Mouse (Mus musculus) cerebellum, postnatal 25 days (tissue): ENCODE measurements around the gene Fam117a.
A peak's percentile ranks its signal among the peaks of the same experiment; 100 is the strongest.

Experiments
- DNase-seq, 2 experiments: peaks; one replicate each; pipeline ENCODE4 v3.0.0; 2021; ENCODE audit warnings: mixed read lengths in 2 of 2

The Fam117a gene

DNA sequence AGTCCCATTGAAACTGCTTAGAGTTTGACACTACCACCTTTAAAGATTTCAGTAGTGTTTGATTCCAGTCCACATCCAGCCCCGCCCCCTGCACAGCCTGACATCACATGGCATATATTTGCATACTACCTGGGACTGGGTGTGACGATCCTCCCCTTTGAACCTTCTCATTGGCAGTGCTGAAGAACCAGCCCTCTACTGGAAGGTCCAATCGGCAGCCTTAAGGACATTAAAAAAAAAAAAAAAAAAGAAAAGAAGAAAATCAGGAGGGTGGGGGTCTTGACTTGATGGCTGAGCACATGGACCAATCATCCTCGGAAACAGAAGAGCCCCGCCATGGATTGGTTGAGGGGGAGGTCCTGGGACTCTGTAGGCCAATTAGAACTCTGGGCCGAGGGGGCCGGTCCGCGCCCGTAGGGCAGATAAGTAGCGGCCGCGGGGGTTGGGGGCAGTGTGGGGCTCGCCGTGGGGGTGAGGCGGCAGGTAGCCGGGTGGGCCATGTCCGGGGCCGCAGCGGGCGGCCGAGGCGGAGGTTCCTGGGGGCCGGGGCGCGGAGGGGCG is at the start of gene Fam117a:
Gene Fam117a (plus strand): TSS at position 451 of the 561 bp plus-strand sequence.
- peak; percentile 42 to 67 for DNase-seq

DNA sequence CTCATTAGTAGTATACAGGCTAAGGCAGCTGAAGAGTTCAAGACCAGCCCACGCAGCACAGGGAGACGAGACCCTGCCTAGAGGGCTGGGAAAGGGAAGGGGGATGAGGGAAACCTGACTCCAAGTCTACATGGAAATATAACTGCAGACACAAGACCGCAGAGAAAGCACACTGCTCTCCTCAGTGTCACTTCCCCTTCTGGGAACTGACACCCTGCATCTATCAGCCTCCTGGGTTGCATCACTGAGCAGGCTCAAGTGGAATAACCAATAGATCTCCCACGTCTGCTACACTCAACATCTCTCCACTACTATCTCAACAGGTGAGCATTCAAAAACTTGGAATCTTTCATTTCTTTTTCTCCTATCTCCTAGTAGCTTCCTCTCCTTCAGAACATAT is 44.8 kb upstream of the Fam117a start:
- no peak for DNase-seq

DNA sequence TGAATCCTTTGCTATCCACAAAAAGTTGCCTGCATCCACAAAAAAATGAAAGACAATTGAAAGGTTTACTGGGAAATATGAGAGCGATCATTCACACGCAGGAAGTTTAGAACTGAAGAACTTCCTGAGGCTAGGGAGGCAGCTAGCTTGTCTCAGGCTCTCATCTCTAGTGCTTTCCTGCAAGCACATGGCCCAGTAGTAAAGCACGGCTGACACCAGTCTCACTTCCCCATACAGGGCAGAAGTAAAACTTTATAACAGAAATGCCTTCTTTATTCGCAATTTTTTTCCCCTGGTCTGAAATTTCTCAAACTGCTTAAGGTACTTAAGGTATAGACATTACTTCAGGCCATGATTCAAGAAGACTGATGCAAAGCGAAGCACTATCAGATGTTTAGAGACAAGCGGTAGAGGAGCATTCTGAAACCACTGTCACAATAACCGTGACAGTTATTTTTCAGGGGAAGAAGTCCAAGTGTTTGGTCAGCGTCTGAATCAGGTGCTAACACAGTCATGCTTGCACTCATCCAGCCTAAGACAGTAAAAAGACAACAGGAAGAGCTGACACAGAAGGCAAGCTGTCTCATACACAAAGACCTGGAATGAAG is 43.7 kb upstream of the Fam117a start:
- DNase-seq = no peak

DNA sequence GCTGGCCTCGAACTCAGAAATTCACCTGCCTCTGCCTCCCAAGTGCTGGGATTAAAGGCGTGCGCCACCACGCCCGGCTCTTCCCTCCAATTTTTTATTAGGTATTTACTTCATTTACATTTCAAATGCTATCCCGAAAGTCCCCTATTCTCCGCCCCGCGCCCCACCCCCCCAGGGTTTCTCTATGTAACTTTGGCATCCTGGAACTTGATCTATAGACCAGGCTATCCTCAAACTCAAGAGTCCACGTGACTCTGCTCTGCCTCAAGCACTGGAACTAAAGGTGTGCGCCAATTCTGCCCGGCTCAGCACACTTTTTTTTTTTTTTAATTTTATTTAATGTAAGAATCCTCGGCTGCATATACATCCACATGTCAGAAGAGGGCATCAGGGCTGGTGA is 41.1 kb upstream of the Fam117a start:
- no peak for DNase-seq

DNA sequence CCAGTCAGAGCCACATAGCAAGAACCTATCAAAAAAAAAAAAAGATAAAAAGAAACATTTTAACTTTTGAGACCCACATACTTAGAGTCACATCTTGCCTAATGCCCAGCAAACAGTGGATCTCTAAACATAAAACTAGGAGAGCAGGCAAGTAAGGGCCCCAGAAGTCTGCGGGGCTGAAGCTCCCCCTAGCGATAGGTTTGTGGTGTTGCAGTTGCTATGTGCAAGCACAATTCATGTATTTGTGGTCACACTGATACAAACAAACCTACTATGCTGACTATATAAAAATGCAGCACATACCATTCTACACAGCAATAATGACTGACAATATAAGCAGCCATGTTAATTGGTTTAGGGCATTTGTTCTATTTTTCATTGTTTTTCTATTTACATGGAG is 38.7 kb upstream of the Fam117a start:
- peak in 1 of 2 experiments; percentile 30 for DNase-seq

DNA sequence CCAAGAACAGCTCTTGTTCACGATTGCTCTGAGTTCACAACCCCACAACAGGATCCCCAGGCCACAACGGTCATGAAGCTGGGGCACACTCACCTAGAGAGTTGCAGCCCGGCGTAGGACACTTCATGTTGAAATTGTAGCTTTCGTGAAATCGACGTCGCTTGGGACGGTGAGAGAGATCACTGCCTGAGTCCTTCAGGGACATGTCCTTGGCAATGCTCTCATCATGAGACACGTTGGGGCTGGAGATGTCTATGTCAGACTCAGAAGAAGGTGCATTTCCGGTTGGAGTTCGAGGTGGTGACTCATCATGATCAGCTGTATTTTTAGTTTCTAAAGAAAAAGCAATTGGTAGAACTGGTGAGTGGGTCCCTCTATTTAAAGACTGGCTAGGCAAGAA is 36.9 kb upstream of the Fam117a start:
- no peak for DNase-seq

DNA sequence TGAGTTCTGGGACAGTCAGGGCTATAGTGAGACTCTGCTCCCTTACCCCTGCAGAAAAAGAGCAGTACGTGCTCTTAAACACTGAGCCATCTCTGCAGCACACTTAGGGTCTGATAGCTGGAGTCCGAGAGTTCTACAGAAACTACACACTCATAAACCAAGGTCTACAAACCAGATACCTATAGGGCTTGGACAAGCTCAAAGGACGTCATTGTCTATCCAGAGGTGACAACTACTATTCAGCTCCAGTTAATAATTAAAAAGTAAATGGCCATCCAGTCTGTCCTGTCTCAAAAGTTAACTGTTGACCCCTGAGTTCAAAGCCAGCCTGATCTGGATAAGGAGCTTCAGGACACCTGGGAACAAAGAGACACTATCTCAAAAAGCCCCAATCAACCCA is 35.0 kb upstream of the Fam117a start:
- no peak for DNase-seq

DNA sequence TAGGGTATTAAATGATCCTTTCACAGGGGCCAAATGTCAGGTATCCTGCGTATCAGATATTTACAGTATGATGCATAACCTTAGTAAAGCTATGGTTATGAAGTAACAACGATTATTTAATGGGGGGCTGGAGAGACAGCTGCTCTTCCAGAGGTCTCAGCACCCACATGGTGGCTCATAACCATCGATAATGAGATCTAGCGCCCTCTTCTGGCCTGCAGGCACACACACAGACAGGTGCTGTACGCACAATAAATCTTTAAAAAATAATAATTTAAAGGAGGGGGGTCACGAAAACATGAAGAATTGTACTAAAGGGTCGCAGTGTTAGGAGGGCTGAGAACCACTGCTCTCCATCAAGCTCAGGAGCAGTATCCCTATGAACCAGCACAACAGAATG is 31.2 kb upstream of the Fam117a start:
- DNase-seq = no peak

DNA sequence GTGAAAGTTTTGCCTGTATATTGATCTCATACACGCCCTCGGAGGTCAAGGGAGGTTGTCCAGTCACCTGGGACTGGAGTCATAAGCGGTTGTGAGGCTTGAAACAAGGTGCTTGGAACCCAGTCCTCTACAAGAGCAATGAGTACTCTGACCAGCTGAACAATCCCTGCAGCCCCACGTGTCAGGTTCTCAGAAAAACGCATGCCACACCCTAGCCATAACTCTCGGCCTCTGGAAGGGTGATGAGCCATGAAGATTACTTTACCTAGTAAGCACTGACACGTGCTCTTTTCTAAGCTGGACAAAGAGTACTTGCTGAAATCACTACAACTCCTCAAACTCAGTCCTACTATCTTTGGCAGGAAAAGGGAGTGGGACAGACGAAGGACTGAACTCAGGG is 29.3 kb upstream of the Fam117a start:
- no peak for DNase-seq

DNA sequence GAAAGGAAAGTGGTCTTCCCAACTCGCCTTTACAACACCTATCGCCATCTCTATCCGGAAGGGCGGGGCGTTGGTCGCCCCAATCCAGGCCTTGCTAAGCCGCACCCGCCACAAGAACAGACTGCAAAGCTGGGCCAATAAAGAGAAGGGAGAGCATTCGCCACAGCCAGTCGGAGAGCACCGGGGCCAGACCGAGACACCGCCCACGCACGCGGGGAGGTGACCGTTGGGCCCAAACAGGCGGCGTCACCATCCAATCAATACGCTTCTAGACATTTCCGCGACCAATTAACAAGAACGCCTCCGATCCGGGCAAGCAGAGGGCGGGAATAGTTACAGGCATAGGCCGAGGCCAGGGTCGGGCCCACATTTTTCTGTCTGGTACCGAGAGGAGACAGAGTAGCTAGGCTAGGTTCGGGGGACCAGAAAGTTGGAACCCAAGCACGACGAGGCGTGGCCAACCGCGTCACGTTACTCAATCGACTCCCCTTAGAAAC is 27.3 kb upstream of the Fam117a start:
- peak; percentile 95 to 97 for DNase-seq

DNA sequence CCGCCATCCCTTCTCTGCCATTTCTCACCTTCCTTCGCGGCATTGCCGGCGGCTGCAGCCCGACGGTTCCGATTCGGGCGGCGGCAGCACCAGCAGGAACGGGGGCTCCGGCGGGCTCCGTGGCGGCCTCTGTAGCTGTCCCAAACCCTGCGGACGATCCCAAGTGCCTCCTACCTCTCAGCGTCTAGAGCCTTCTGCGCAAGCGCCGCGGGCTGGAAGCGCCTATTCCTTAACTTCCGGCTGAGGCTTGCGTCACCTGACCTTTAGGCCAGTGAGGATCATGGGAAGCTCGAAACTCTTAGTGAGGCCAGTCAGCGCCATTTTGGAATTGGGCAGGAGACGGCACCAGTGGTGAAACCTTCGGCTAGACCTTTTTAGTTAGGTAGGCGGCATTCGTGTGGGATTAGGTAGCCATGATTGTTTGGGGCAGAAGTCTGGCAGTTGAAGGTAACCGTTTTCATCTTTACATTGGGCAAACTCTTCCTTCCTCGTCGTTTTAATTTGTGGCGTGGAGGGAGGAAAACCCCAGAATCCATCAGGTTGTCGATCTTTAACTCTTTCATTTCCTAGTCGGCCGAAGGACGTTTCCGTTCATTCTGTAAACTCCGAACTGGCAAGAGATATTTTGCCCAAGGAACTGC is 26.7 kb upstream of the Fam117a start, which contains the start of gene Kat7:
Gene Kat7 (minus strand): TSS at position 240 of the 641 bp plus-strand sequence.
- DNase-seq = peak; percentile 96 to 97

DNA sequence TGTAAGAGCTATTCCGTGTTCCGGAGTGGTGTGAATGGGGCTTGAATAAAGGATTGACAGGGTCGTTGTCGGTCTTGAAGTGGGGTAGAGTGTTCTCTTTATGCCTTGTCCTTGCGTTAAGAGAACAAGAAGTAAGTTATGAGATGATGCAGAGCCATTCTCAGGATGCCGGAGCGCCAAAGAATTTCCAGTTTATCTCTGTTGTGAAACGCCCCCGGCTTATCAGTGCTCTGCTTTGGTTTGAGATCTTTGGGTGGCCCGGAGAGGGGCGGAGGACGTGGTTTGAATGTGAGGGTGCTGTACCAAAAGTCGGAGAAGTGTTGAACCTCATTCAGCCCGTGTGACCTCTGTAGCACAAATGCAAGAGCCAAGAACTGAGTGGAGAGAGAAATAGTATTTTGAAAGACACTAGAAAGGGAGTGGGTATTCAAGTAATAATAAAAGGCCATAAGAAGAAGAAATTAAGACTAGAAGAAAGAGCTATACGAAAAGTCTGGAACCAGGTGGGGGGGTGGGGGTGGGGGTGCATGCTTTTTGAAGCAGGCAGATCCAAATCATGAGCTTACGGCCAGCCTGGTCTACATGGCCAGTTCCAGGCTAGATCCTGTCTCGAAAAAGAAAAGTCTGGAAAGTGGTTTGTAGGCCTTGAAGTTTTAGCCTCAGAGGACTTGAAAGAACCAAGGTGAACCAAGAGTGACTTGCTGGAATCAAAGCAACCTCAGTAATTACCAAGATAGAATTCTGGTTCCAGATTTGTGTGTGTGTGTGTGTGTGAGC is 26.0 kb upstream of the Fam117a start:
- DNase-seq = peak in 1 of 2 experiments; percentile 38

DNA sequence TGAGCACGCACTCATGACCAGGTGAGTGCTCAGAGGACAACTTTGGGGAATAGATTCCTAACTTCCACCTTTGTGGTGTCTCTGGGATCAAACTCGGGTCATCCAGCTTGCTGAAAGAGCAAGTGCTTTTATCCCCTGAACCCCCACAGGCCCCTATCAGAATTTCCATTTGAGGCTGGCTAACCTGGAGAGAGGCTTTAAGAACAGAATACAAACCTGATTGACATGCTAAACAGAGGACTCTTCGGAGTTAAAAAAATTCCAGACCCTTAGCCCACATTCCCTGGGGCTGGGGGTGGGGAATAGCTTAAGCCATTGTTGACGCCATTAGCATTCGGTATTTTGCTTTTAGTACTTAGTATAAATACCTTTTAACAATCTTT is 25.4 kb upstream of the Fam117a start:
- no peak for DNase-seq

DNA sequence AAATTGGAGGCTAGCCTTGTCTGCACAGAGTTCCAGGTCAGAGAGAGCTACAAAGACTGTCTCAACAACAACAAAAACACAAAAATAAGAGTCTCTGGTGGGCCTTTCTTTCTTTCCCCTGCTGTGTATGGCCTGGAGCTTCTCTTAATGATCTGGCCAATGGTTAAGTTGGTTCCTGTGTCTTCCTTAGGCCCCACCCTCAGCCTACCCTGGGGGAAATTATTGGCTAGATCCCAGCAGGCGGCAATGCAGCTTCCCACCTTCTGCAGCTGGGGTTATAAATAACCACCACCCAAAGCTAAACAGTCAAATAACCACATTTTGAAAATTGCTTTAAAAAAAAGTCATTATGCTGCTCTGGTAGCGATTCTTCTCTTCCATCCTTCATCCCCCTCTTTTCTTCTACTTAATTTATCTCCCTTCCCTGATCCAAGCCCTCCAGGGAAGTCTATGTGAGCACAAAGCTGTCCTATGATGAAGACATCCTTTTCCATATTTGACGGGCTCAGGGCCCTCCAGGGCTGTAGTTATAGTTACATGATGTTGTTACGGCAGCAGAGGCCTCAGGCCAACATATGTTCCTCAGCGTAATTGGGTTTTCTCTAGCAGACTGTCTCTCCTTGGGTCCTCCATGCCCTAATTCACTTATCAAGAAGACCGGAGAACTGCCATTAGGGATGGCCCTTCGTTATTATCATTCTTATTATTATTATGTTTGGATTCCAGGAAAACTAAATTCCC is 21.4 kb upstream of the Fam117a start:
- DNase-seq = no peak

DNA sequence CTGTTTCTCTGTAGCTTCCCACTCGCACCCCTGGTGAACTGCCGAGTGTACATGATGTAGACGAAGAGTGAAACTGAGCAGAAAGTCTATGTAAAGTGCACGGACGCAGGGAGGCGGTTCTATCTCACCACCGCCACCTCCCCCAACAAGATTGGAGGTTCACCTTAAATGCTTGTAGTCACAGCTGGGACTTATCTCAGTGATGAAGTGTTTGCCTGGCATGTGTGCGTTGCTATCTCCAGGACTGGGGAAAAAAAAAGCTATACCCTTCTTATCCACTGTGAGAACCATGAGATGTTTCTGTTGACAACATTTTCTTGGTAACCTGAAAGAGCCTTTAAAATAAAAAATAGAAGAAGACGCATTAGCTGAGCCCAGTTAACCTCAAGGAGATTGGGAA is 18.7 kb upstream of the Fam117a start:
- no peak for DNase-seq

DNA sequence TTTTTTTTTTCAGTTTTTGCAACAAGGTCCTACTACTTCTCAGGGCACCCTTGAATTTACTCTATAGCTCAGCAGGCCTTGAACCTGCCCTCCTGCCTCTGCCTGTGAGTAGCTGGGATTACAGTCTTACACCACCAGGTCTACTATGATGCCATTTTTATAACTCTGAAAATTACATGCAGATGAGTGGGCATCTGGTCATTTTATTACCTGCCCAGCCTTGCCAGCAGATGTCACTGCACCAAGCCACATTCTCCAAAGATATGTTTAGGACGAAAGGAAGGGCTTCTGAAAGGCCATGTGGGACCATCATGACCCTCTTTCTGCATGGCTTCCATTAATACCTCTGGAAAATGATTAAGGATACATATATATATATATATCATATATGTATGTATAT is 17.3 kb upstream of the Fam117a start:
- no peak for DNase-seq

DNA sequence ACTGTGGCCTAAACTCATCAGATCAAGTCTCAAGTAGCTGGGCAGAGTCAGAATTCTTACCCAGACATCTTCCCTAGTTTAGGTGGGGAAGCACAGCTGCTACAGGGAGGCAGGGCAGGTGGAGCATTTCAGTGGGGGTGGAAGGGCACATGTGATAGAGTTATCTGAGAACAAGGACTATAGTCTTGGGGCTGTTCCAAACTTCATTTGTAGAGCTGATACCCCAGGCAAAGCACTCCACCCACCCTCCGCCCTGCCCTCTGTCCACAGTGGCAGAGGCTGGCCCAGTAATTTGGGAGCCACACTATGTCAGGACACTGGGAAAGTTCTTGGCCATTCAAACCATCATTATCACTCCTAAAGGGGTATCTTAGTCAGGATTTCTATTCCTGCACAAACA is 16.8 kb upstream of the Fam117a start:
- DNase-seq = no peak

DNA sequence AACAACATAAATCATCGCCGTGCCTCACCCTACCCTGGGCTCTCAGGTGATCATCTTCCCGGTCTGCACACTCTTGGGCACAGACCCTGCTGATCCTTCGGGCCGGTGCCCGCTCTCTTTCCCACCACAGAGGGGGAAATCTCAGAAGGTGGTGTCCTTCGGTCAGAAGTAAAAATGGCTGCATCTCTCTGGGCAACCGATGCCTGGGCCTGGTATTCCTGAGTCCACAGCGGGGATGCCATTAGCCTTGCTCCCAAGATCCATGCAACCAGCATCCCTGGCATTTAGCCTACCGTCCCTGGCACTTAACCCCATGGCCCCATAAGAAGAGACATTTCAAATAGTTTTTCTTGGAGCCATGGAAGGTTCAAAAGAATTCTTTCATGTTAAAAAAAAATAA is 12.6 kb upstream of the Fam117a start:
- DNase-seq = no peak

DNA sequence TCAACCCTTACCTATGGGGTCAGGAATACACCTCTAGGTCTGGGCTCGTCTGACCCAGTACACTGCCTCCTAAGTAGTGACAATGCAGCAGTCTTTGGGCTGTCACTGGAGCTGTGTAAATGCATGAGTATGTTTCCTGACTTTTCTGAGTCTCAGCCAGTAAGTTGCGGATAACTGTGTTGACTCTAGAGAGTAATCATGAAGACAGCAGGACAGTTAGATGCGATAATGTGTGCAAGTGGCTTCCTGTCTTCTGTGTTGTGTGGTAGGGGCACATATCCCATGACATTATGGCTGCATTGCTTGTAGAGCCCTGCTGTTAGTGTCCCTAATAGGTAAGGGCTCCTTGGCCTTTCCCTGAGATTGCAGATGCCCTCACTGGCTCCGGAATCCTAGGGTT is 11.0 kb upstream of the Fam117a start:
- DNase-seq = no peak

DNA sequence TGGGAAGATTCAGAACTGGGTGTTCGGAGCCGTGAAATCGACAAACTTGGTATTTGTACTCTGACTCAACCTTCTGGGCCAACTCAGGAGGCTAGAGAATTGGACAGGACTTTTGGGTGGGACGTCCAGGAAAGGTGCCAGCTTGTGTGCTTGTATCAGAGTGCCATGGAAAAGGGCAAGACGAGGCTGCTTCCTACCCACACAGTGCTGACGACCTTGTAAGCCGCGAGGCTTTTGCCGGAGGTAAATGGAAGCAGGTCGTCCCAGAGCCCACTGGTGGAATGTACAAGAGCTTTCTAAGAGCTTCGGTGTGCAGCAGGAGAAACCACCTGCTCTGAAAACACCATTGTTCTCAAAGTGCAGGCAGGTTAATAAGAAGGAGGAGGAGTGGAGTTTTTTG is 10.6 kb upstream of the Fam117a start:
- DNase-seq = no peak

DNA sequence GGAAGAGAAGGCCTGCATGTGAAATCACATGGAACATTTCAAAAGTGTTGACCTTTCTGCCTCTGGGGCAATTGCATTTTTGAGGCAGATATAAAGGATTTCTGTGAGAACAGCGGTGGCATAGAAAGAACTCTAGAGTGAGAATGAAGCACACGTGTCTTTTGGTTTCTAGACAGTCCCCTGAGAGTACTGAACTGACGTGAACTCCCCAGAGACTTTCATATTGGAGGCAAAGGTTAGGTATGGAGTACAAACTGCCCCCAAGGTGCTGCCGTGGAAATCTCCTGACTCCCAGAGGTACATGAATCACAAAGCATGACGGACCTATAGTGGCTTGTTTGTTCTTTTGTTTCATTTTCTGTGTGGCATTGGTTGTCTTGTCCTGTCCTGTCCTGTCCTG is 8.2 kb upstream of the Fam117a start:
- no peak for DNase-seq

DNA sequence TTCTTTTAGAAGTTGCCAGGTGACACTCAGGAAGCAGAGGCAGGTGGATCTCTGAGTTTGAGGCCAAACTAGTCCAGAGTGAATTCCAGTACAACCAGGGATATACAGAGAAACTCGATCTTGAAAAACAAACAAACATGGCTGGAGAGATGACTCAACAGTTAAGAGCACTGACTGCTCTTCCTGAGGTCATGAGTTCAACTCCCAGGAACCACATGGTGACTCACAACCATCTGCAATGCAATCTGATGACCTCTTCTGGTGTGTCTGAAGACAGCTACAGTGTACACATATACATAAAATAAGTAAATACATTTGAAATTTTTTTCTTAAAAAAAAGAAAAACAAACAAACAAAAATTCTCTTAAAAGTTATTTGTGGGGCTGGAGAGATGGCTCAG is 6.2 kb upstream of the Fam117a start:
- no peak for DNase-seq

DNA sequence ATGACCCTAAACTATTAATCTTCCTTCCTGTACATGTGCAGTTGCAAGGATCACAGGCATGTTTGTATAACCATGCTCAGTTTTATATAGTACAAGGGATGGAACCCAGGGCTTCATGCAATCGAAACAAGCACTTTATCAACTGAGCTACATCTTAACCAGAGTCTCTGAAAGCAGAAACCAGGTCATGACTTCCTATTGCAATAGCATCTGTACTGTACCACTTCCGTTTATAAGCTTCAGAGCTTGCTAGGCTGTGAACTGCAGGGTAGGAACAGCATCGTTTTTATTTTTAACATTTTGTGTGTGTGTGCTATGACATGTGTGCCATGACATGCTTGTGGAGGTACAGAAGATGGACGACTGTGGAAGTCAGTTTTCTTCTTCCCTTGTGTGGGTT is 3.6 kb upstream of the Fam117a start:
- no peak for DNase-seq
